Mouse (Mus musculus) forebrain, embryonic 12.5 days (tissue): ENCODE measurements around the gene Chst11. TPM values are rescaled to one million over a fixed set of nuclear protein-coding genes. Genes with fewer than 3 reads are reported as not detected.
A peak's percentile ranks its signal among the peaks of the same experiment; 100 is the strongest.

Source experiments
- ATAC-seq: fragments of 200-750 bp; cut with Nextera tagmentation; 2 replicates; pipeline ENCODE4 v1.8.0; 2017; ENCODE audit warnings: moderate TSS enrichment; ENCODE audit not compliant: low FRiP score
- H3K27ac ChIP-seq: fragments of 300-500 bp; sonication (generic); 2 replicates; pipeline ENCODE4 v1.5.1; 2016; ENCODE audit warnings: mild to moderate bottlenecking
- H3K27me3 ChIP-seq: fragments of 300-500 bp; sonication (generic); 2 replicates; pipeline ENCODE4 v1.6.1; 2016; ENCODE audit warnings: mild to moderate bottlenecking
- H3K36me3 ChIP-seq: fragments of 300-500 bp; sonication (generic); replicated peaks from 2 replicates; pipeline ENCODE4 v1.6.1; 2016; ENCODE audit warnings: mild to moderate bottlenecking
- H3K4me1 ChIP-seq: fragments of 300-500 bp; sonication (generic); 2 replicates; pipeline ENCODE4 v1.6.1; 2016
- H3K4me2 ChIP-seq: fragments of 300-500 bp; sonication (generic); 2 replicates; pipeline ENCODE4 v1.6.1; 2016; ENCODE audit warnings: mild to moderate bottlenecking, moderate library complexity
- H3K4me3 ChIP-seq: fragments of 300-500 bp; sonication (generic); replicated peaks from 2 replicates; pipeline ENCODE4 v1.5.1; 2016; ENCODE audit warnings: mild to moderate bottlenecking
- H3K9ac ChIP-seq: fragments of 300-500 bp; sonication (generic); 2 replicates; pipeline ENCODE4 v1.6.1; 2016; ENCODE audit warnings: mild to moderate bottlenecking
- H3K9me3 ChIP-seq: fragments of 300-500 bp; sonication (generic); 2 replicates; pipeline ENCODE4 v1.6.1; 2016
- WGBS: fragments of 180-500 bp; shearing (Covaris S2); methylation state at CpG from one replicate; pipeline ENCODE4 v1.1.7; 2016; 5-methylcytosine and 5-hydroxymethylcytosine counted together
- polyA plus RNA-seq: library from polyadenylated mRNA; unstranded; fragments of >200 nt; fragmentation: Nextera tagmentation; extraction: Ambion mirVana; gene quantifications from 2 replicates; pipeline ENCODE4 v1.2.1, GENCODE M21; 2016

The Chst11 gene
- polyA plus RNA-seq, 1 experiment from 2014 or later, result 2.6 TPM

- H3K27ac ChIP-seq, result no peak overlapping the region
- no peaks in the 10 kb centered on the region for H3K9me3 ChIP-seq
- peaks cover 10% of the 10 kb centered on the region; the same call in 1 of the 2 replicates for H3K4me1 ChIP-seq
- ATAC-seq, result no peak
- H3K9ac ChIP-seq, result no peak overlapping the region
- 0 out of 2 replicates have a peak, but pooled peaks cover 3% of the 10 kb centered on the region for H3K27me3 ChIP-seq
- 93% methylated on average over 8 of the region's 8 CpGs for WGBS
- H3K4me2 ChIP-seq, result no peak overlapping the region
- H3K4me3 ChIP-seq, result no peak overlapping the region
- no peaks in the 10 kb centered on the region for H3K36me3 ChIP-seq
Measured at GRCm38 (mm10) chr10:83068466-83068865, 83.2 kb downstream of the Chst11 start.

GRCm38 (mm10) chr10:83069791-83070190 is 84.5 kb downstream of the Chst11 start:
- H3K4me2 ChIP-seq, result no peak overlapping the region
- no peaks in the 10 kb centered on the region for H3K36me3 ChIP-seq
- ATAC-seq, result no peak
- no peaks in the 10 kb centered on the region for H3K9me3 ChIP-seq
- no peak overlapping the region for H3K9ac ChIP-seq
- H3K4me1 ChIP-seq, result peaks cover 10% of the 10 kb centered on the region; the same call in 1 of the 2 replicates
- no peak overlapping the region for H3K4me3 ChIP-seq
- no peak overlapping the region for H3K27ac ChIP-seq
- H3K27me3 ChIP-seq, result 0 out of 2 replicates have a peak, but pooled peaks cover 3% of the 10 kb centered on the region
- 10% methylated on average over 5 of the region's 5 CpGs for WGBS

GRCm38 (mm10) chr10:83071785-83072580 is 86.7 kb downstream of the Chst11 start:
- Histone ChIP-seq H3K27ac (no peak overlapping the region), H3K4me1 (peaks cover 10% of the 10 kb centered on the region; the same call in 1 of the 2 replicates), H3K9ac (no peak overlapping the region), H3K4me3 (no peak overlapping the region), H3K36me3 (no peaks in the 10 kb centered on the region), H3K4me2 (no peak overlapping the region), H3K9me3 (no peaks in the 10 kb centered on the region), H3K27me3 (0 out of 2 replicates have a peak, but pooled peaks cover 3% of the 10 kb centered on the region)
- WGBS, result 76% methylated on average over 19 of the region's 19 CpGs
- ATAC-seq, result no peak

GRCm38 (mm10) chr10:83073119-83073518 is 87.8 kb downstream of the Chst11 start:
- 64% methylated on average over 7 of the region's 7 CpGs for WGBS
- peak; percentile 46; the same call in 1 of the 2 replicates for ATAC-seq

GRCm38 (mm10) chr10:83076816-83077215 is 91.5 kb downstream of the Chst11 start:
- no peaks in the 10 kb centered on the region for H3K27me3 ChIP-seq
- ATAC-seq, result no peak
- no peak overlapping the region for H3K9ac ChIP-seq
- H3K36me3 ChIP-seq, result no peaks in the 10 kb centered on the region
- 91% methylated on average over 7 of the region's 7 CpGs for WGBS
- no peak overlapping the region for H3K4me3 ChIP-seq
- peaks cover 30% of the 10 kb centered on the region for H3K4me1 ChIP-seq
- no peaks in the 10 kb centered on the region for H3K9me3 ChIP-seq
- H3K27ac ChIP-seq, result no peak overlapping the region
- H3K4me2 ChIP-seq, result no peak overlapping the region

More at GRCm38 (mm10) chr10:83073119-83073518, 87.8 kb downstream of the Chst11 start:
- 0 out of 2 replicates have a peak, but pooled peaks cover 3% of the 10 kb centered on the region for H3K27me3 ChIP-seq
- H3K4me1 ChIP-seq, result peaks cover 10% of the 10 kb centered on the region; the same call in 1 of the 2 replicates
- H3K9ac ChIP-seq, result no peak overlapping the region
- H3K36me3 ChIP-seq, result no peaks in the 10 kb centered on the region
- H3K9me3 ChIP-seq, result no peaks in the 10 kb centered on the region
- no peak overlapping the region for H3K27ac ChIP-seq
- H3K4me3 ChIP-seq, result no peak overlapping the region
- H3K4me2 ChIP-seq, result no peak overlapping the region

- ATAC-seq, result no peak
- no peaks in the 10 kb centered on the region for H3K27me3 ChIP-seq
- no peak overlapping the region for H3K4me3 ChIP-seq
- H3K27ac ChIP-seq, result no peak overlapping the region
- peaks cover 24% of the 10 kb centered on the region for H3K4me1 ChIP-seq
- no peaks in the 10 kb centered on the region for H3K9me3 ChIP-seq
- WGBS, result 84% methylated on average over 8 of the region's 8 CpGs
- no peaks in the 10 kb centered on the region for H3K36me3 ChIP-seq
- no peak overlapping the region; the same call in 1 of the 2 replicates for H3K9ac ChIP-seq
- no peak overlapping the region for H3K4me2 ChIP-seq
Measured at GRCm38 (mm10) chr10:83078723-83079122, 93.4 kb downstream of the Chst11 start.

GRCm38 (mm10) chr10:83079755-83080154 is 94.5 kb downstream of the Chst11 start:
- Histone ChIP-seq H3K4me3 (no peak overlapping the region), H3K9me3 (no peaks in the 10 kb centered on the region), H3K9ac (no peak overlapping the region), H3K27ac (no peak overlapping the region), H3K4me1 (peaks cover 24% of the 10 kb centered on the region), H3K36me3 (no peaks in the 10 kb centered on the region), H3K4me2 (no peak overlapping the region), H3K27me3 (no peaks in the 10 kb centered on the region)
- ATAC-seq, result no peak
- WGBS, result 83% methylated on average over 13 of the region's 13 CpGs

GRCm38 (mm10) chr10:83080275-83080741 is 95.0 kb downstream of the Chst11 start:
- 51% methylated on average over 12 of the region's 12 CpGs for WGBS
- Histone ChIP-seq H3K4me2 (no peak overlapping the region), H3K27me3 (no peaks in the 10 kb centered on the region), H3K27ac (no peak overlapping the region), H3K36me3 (no peaks in the 10 kb centered on the region), H3K4me3 (no peak overlapping the region), H3K4me1 (peaks cover 24% of the 10 kb centered on the region), H3K9me3 (no peaks in the 10 kb centered on the region), H3K9ac (no peak overlapping the region)
- no peak for ATAC-seq

- Histone ChIP-seq H3K36me3 (no peaks in the 10 kb centered on the region), H3K27ac (peak overlapping the region; percentile 31; the same call in 1 of the 2 replicates), H3K9ac (no peak overlapping the region), H3K4me3 (no peak overlapping the region), H3K4me1 (peaks cover 24% of the 10 kb centered on the region), H3K27me3 (no peaks in the 10 kb centered on the region), H3K9me3 (no peaks in the 10 kb centered on the region), H3K4me2 (no peak overlapping the region)
- WGBS, result 38% methylated on average over 9 of the region's 10 CpGs
- ATAC-seq, result no peak
Measured at GRCm38 (mm10) chr10:83080930-83081329, 95.6 kb downstream of the Chst11 start.

- H3K4me1 ChIP-seq, result peaks cover 35% of the 10 kb centered on the region
- H3K27me3 ChIP-seq, result no peaks in the 10 kb centered on the region
- no peak for ATAC-seq
- H3K9ac ChIP-seq, result no peak overlapping the region
- 79% methylated on average over 9 of the region's 9 CpGs for WGBS
- no peak overlapping the region for H3K4me3 ChIP-seq
- no peak overlapping the region for H3K4me2 ChIP-seq
- no peaks in the 10 kb centered on the region for H3K9me3 ChIP-seq
- H3K36me3 ChIP-seq, result no peaks in the 10 kb centered on the region
- no peak overlapping the region for H3K27ac ChIP-seq
Measured at GRCm38 (mm10) chr10:83083946-83084345, 98.6 kb downstream of the Chst11 start.

- 73% methylated on average over 7 of the region's 7 CpGs for WGBS
- peaks cover 32% of the 10 kb centered on the region for H3K4me1 ChIP-seq
- H3K36me3 ChIP-seq, result no peaks in the 10 kb centered on the region
- no peak for ATAC-seq
- no peaks in the 10 kb centered on the region for H3K9me3 ChIP-seq
- H3K9ac ChIP-seq, result no peak overlapping the region
- no peak overlapping the region for H3K4me3 ChIP-seq
- no peaks in the 10 kb centered on the region for H3K27me3 ChIP-seq
- H3K27ac ChIP-seq, result no peak overlapping the region
- H3K4me2 ChIP-seq, result no peak overlapping the region
Measured at GRCm38 (mm10) chr10:83088318-83088717, 103.0 kb downstream of the Chst11 start.

- no peak overlapping the region for H3K4me3 ChIP-seq
- H3K27ac ChIP-seq, result no peak overlapping the region; the same call in 1 of the 2 replicates
- 0 out of 2 replicates have a peak overlapping the region, but pooled peaks have one; percentile 17 for H3K9ac ChIP-seq
- H3K36me3 ChIP-seq, result no peaks in the 10 kb centered on the region
- no peak for ATAC-seq
- H3K27me3 ChIP-seq, result no peaks in the 10 kb centered on the region
- no peak overlapping the region for H3K4me2 ChIP-seq
- H3K9me3 ChIP-seq, result no peaks in the 10 kb centered on the region
- H3K4me1 ChIP-seq, result peaks cover 32% of the 10 kb centered on the region
- WGBS, result 23% methylated on average over 2 of the region's 2 CpGs
Measured at GRCm38 (mm10) chr10:83088826-83089225, 103.5 kb downstream of the Chst11 start.
